Mouse (Mus musculus): ENCODE measurements at regions not wholly inside any gene's neighbourhood (a gene's known extent, or its start where the extent isn't known, plus 50 kb on each side); places are given as distances from the start of the nearest gene placed in this dataset.

DNA sequence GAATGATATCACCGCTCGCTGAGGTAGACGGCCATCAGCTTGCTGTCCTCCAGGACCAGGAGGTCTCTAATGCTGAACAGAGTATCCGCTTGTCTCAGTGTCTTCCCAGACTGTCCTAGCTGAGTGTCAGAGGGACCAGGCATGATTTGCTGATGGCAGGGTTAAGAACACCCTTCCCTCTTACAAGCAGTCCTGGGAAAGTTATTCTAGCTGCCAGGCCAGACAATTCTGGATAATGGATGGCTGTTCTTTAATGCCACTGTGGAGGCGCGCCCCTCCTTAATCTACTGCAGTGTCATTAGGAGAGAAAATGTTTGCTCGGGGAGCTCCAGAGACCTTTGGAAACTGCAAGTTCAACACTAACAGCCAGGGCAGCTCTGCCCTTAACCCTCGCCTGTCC lies 182.1 kb downstream of the Ptpru start:
- no peak for DNase-seq

DNA sequence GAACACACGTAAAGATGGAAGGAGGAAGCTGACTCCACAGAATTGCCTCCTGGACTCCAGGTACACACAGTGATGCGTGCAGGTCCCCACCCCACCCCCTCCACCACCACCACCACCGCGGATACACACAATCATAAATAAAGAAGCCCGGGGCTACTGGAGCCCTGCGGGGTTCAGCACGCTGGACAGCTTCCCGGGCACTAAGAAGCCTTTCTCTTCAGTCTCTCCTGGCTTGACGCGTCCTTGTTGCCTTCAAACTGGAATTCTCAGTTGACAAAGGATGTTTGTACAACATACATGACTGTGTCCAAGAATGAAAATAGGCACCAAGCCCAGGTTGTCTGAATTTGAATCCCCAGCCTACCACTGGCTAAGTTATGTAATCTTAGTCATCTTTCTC lies 180.2 kb downstream of the Ptpru start:
- peak; percentile 48 for DNase-seq

DNA sequence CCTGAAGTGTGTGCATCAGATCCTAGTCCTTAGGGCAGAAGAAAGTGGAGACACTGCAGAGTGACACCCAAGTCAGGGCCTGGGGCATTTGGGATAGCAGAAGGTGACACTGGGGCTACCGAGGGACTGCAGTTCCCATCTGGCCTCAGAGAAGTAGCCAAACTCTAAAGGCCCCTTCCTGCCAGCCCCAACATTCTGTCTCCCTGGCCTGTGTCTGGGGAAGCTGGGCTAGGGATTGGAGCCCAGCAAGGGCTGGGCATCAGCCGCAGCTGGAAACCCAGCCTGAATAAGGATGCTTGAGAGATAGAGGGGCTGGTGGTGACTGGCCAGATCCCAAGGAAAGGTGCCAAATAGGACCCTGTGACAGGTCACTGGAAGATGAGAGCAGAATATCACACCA lies 177.2 kb downstream of the Ptpru start:
- no peak for DNase-seq

DNA sequence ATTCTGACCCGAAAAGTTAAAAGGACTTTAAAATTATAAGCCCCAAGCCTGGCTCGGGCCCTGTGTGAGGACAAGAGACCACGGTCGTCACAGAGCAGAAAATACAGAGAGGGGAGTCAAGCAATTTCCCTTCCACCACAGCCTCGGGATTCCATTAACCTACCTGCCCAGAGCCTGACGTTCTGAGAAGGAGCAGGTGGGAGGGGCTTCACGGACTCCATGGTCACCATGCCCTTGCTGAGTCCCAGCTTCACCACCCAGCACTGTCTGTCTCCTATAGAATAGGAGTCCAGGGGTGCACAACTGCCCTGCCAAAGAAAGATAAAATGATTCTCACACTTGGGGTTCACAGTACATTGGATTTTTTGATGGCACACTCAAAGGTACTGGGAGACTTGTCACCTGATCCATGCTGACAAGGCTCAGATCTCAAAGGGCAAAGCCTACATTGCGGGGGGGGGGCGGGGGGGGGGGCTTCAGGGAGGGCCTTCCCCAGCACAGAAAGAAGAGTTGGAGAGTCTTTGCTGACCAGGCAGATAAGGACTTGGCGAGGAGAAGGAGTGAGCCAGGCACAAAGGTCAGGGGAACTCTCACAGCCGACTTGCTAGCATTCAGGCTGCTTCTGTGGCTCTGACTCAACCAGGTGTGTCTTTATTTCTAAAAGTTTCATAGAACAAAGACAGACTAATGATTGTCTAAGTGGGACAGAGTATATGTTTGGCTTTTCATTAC lies 166.1 kb downstream of the Ptpru start:
- DNase-seq: no peak

DNA sequence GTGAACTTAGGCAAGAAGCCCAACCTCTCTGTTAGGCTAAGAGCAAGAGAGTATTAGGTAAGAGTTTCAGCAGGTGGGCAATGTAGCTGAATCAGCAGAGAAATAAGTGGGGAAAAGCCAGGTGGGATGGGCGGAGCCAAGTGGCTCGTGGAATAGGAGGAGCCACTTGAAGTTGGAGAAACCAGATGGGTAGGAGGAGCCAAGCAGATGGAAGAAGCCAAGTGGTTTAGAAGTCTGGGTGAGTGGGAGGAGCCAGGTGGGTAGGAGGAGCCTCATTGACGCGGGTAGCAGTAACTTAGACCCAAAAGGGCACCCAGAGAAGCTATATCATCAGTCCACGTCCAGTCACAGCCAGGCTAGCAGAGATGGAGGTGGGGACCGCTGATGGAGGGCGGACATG lies 160.1 kb downstream of the Ptpru start:
- DNase-seq: no peak

DNA sequence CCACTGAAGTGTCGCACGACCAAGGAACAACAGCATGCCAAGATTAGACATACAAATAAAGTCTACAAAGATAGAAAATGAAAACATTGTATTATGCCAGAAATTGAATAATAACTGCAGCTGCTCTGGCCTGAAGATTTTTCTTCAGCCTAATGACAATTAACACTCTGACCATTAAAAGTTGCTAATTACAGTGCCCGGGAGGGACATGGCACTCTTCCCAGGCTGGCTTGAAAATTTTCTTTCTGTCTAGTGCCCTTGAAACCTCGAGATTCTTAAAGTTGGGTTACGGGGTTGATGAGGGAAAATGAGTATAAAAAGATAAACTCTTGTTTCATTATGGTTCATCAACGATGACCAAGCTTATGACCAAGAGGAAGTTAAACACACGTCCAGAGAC lies 154.9 kb downstream of the Ptpru start:
- no peak for DNase-seq

DNA sequence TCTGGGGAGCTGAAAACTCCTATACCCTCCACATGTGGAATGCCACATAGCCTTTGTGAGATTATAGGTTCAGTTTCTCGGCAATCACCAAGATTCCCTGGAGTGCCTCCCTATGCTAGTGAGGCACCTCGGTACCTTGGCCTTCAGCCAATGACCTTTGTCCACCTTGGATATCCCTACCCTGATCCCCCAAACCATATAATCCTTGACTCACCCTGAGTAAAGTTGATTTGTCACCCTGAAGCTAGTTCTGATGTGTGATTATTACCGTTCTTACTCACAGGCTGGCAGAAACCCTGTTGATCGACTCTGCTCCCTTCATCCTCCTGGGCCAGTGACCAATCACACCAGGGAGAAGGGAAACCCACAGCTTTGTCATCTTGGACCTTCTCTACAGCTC lies 152.5 kb downstream of the Ptpru start:
- DNase-seq: no peak

DNA sequence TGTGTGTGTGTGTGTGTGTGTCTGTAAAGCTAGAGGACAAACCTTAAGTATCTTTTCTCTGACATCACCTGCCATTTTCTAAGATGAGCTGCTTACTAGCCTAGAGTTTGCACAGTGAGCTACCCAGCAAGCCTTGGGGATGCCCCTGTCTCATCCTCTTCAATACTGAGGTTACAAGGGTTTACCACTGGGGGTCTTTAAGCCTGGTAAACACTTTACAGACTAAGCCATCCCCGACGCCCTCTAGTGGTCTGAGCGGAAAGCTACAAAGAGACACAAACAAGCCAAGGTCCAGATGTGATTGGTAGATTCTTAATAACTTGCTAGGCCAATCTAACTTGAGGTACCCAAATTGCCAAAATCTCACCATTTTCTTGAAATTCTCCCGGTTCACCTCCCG lies 143.9 kb downstream of the Ptpru start:
- DNase-seq: peak; percentile 54

DNA sequence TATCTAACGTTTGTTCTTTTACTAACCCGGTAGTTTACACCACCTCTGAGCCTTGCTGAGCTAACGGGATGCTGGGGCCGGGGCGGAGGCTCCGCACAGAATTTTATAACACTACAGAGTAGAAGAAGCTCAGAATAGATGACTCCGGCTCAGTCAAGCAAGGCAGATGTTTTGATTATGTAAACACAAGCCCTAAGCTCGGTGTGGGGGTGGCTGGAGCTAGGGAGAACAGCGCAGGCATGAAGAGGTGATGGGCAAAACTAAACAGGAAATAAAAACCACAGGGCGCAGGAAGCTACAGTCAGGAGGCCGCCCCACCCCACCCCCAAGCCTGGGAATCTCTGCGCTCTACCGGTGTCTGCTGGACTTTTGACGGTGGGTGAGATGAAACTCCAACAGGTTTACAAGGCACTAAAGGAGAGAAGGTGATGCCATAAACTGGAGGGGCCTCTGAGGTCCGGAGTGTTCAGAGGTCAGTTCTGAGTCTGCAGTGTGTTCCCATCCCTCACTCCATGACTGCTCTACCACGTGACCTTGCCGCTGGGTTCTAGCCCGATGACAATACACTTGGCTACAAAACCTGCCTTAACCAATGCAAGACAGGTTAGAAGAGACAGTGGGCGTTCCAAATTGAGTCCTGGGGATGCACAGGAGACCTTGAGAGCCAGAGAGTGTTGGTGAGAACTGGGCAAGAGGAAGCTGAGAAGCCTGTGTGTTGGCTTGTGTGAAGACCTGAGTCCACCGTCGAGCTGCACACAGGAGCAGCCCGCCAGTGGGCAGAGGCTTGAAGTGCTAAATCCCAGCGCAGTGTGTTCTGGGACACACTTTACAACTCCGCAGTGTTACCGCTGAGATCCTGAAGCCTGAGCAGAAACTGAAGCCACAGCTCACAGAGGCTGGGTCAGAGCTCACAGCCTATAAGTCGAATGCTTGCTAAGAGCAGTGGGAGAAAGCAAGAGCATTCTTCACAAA lies 141.9 kb downstream of the Ptpru start:
- DNase-seq: peak; percentile 18

Data from thymus, postnatal 4 days (tissue).